8 mouse cellular contexts compared by ENCODE assay signal in the genomic region with DNA sequence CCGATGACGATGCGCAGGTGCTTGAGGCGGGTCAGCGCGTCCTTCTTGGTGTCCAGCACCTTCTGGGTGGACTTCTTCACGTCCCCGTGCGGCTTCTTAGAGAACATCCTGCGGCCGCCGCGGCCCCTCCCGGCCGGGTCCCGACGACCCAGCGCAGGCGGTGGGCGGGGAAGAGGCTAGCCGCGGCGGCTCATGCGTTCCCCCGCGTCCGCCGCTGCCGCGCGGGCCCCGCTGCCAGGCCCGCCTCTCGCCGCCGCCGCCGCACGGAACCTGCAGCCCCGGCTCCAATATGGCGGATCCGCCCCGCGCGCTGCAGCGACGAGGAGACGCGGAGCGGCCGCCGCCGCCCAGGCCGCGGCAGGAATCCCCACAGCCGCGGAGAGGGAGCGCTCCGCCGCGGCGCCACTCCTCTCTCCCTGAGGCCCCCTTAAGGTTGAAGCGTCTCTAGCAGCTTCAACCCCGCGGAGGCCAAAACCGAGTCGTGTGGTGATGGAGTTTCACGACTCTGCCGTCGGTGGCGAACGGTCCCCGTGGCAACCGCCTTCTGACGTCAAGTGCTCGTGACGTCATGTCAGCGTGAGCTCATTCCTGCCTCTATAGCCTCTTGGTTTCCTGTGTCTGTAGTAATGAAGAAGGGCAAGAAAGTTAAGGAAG. TPM values are rescaled to one million over a fixed set of nuclear protein-coding genes. Genes with fewer than 3 reads are reported as not detected.
A peak's percentile ranks its signal among the peaks of the same experiment; 100 is the strongest.
DNase-seq lines count a peak whose midpoint lies in the region; ATAC-seq lines count a peak whose summit lies in the region.

A gene (minus strand): TSS at position 507 of the 654 bp plus-strand sequence.

- no peaks in the 10 kb centered on the region for H3K9me3 ChIP-seq in hindbrain, embryonic 16.5 days (ENCODE audit: control insufficient read depth, low read length)

- DNase-seq in T-cell, adult 2 months (ENCODE audit: low spot score) = peak; percentile 96
- peak; percentile 84 to 85 for DNase-seq in cerebellum, postnatal 36 days
- DNase-seq in gastrocnemius, adult 18-20 months (ENCODE audit: low spot score) = peak; percentile 86
- peak; percentile 82 to 89 for DNase-seq in left cerebral cortex, adult 18-20 months (ENCODE audit: low spot score in 2 of 2)
- DNase-seq in right cerebral cortex, adult 18-20 months = peak; percentile 88
- peak; percentile 67 for DNase-seq in urinary bladder, postnatal 10 days (ENCODE audit: low spot score)

- H3K36me3 ChIP-seq in hindbrain, embryonic 16.5 days (ENCODE audit: control insufficient read depth, insufficient read depth, low read length) = no peaks in the 10 kb centered on the region
- no peaks in the 10 kb centered on the region for H3K36me3 ChIP-seq in macrophage (ENCODE audit: inconsistent target)

- peak; percentile 94 for ATAC-seq in hindbrain, embryonic 16.5 days

- H3K27ac ChIP-seq in hindbrain, embryonic 16.5 days (ENCODE audit: low read depth, low read length) = peak within 1 kb of the TSS; percentile 96
- H3K27ac ChIP-seq in macrophage = no peak within 1 kb of the TSS

- H3K4me2 ChIP-seq in hindbrain, embryonic 16.5 days (ENCODE audit: low read length) = peak within 1 kb of the TSS; percentile 81

- H3K27me3 ChIP-seq in hindbrain, embryonic 16.5 days (replicated peaks; ENCODE audit: control insufficient read depth, insufficient read depth, low read length) = no peaks in the 10 kb centered on the region

- peaks cover 10% of the 10 kb centered on the region for H3K4me1 ChIP-seq in hindbrain, embryonic 16.5 days (ENCODE audit: control insufficient read depth, insufficient read depth, low read depth, low read length)

- peaks cover 36% of the 10 kb centered on the region; the same call in 1 of the 2 replicates for H3K79me2 ChIP-seq in macrophage (ENCODE audit: inconsistent target)

- WGBS in hindbrain, embryonic 16.5 days = 0% methylated on average over 49 of the region's 78 CpGs
- WGBS in macrophage (ENCODE audit: missing documents) = 1% methylated on average over 68 of the region's 78 CpGs

- peak within 1 kb of the TSS; percentile 97 for H3K9ac ChIP-seq in hindbrain, embryonic 16.5 days (ENCODE audit: low read depth, low read length)

- H3K4me3 ChIP-seq in hindbrain, embryonic 16.5 days (ENCODE audit: low read length) = peak within 1 kb of the TSS; percentile 99
- H3K4me3 ChIP-seq in macrophage (ENCODE audit: inconsistent target) = peak within 1 kb of the TSS; percentile 53

RNA-seq across cellular contexts. Expression of the gene that starts here (rescaled TPM):
- 10 to 100 TPM; 41.5 to 41.9 TPM for total RNA-seq in gastrocnemius, adult 18-20 months (2021)
- polyA plus RNA-seq in hindbrain, embryonic 16.5 days (2015; fragmentation: Nextera tagmentation; extraction: Ambion mirVana) = 21.1 and 22.0 TPM in 2 replicates
- 100 to 1,000 TPM; 119 to 125 TPM for total RNA-seq in left cerebral cortex, adult 18-20 months (2021)
- 100 to 1,000 TPM in 25 of 26 experiments, 10 to 100 TPM in 1; 75.5 to 230 (median 194) TPM for total RNA-seq in macrophage (2018; cell fraction: chromatin; rRNA removed)
- 10 to 100 TPM; 15.3 to 27.5 (median 19.2) TPM for total RNA-seq in macrophage (2018; cell fraction: cytosol; rRNA removed)
- total RNA-seq in macrophage (2018; cell fraction: nucleus; rRNA removed) = 100 to 1,000 TPM in 6 of 26 experiments, 10 to 100 TPM in 20; 41.0 to 135 (median 80.3) TPM
- polyA plus RNA-seq in macrophage (2018) = 13.1 to 18.8 TPM (median 16.6 TPM) in 3 replicates
